Mouse (Mus musculus) right cerebral cortex, postnatal 25 days (tissue): ENCODE results near the gene Dolpp1.

Experiments used
- DNase-seq: peaks from one replicate; pipeline ENCODE4 v3.0.0; 2022

Dolpp1 gene

DNA sequence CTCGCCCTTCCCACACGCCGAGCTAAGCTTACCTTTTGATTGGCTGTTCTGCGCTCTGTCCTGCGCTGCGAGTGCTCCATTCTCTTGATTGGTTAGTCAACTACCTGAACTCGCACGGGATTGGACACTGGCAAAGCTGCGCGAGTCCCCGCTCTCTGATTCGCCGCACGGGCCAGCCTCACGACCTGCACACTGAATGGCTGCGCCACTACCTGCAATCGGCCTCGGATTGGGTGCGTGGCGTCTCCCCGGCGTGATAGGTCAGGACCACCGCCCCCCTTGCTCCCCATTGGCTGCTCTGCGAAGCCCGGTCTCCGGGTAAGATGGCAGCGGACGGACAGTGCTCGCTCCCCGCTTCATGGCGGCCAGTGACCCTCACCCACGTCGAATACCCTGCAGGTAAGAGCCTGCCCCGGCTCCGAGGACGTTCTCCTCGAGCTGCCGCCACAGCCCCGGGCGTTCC is at the start of gene Dolpp1:
TSS of gene Dolpp1 (plus strand) at position 141 of the 463 bp plus-strand sequence.
- peak; percentile 99 for DNase-seq

DNA sequence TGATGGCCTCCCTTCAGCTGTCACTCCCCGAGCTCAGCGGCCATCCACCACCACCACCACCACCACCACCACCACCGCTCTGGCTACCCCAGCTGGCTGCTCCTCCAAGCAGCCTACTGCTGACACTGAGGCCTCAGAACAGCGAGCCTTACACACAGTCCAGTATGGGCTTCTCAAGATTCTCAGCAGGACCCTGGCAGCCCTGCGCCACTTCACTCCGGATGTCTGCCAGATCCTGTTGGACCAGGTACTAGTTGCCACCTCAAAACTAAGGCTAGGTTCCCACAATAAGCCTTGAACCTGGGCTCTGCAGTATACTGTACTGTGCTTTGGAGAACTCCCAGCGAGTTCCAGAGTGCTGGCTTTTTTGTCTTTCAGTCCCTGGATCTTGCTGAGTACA is 49.5 kb upstream of the Dolpp1 start:
- no peak for DNase-seq

DNA sequence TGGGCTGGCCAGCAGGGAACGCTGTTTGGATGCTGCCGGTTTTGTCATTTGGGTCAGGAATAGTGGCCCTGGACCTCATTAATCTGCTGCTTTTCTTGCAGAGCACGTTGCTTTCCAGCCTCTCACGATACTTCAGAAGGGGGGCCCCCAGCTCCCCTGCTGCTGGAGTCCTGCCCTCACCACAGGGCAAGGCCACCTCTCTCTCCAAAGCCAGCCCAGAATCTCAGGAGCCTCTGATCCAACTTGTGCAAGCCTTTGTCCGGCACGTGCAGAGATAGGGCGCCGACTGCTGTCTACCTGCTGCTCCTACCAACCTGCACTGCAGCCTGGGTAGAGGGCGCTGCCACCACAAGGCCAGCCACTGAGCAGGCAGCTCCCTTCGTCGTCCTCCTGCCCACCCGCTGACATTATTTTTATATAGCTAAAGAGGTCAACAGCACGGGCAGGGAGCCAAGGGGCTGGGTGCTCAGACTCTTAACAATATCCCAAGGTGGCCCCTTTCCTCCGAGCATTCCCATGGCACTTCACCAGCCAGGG is 48.4 kb upstream of the Dolpp1 start:
- no peak for DNase-seq

DNA sequence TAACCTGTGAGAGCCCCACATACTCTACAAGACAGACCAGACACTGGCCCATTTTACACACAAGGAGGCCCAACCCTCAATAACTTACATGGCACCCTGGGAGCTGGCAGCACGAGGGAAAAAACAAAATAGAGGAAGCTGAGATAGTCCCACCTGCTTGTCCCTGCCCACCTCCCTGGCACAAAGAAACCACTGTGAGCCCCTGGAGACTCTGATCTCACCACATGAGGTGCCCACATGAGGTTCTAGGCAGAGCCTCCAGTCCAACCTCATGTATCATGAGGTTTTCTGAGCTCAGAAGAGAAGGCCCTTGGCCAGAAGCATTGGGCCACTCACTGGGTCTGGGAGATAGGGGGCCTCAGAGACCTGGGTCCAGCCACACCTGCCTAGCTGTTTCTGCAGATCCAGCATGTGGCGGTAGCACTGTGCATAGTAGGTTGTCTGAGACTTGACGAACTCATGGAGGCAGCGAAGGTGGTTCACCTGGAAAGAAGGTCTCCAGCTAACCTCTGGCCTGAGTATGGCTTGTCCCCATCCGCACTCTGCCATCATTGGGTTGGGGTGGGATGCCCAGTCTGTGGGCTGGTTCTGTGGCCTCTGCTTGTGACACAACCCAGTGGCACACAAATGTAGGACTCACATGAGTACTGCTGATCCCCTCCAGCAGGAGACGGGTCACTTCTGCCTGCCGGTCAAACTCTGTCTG is 45.9 kb upstream of the Dolpp1 start:
- DNase-seq: no peak

DNA sequence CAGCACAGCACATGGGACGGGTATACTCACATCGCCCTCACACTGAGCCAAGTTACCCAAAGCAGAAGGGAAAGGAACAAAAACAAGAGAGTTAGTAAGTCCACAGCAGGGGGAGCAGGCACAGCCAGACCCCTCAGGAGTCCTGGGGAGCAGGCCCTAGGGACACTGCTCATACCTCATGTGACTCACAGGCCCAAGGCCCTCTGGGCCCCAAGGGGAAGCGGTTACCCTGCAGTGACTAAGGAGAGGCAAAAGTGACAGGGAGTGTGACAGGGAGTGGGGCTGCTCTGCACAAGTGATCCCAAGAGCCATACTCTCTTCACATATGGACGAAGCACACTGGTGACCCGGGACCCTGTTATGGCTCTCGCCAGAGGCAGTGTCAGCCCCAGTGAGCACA is 42.9 kb upstream of the Dolpp1 start:
- no peak for DNase-seq

DNA sequence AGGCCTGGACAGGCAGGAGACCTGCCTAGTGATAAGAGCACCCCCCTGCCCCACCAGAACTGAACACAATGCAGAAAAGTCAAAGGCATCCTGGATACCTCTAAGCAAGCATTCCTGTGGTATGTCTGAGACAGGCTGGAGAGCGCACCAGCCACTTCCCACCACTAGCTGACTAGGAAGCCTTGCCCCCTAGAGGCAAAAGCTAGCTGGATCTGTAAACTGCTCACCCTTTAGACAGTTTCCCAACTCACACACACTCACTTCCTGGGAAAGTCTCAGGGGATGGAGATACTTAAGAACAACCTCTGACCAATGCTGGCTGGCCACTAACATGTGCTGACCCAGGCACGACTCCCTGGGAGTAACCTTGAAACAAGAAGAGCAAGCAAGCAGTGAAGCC is 40.9 kb upstream of the Dolpp1 start:
- DNase-seq: no peak

- no peak for DNase-seq
Observed at GRCm38 (mm10) chr2:30355861-30356260, 36.2 kb upstream of the Dolpp1 start.

GRCm38 (mm10) chr2:30356266-30356665 is 35.8 kb upstream of the Dolpp1 start:
- no peak for DNase-seq

GRCm38 (mm10) chr2:30356906-30357305 is 35.1 kb upstream of the Dolpp1 start:
- DNase-seq: no peak

- DNase-seq: peak; percentile 52
Observed at GRCm38 (mm10) chr2:30357552-30358510, 34.2 kb upstream of the Dolpp1 start.

GRCm38 (mm10) chr2:30358533-30359531 is 33.2 kb upstream of the Dolpp1 start, which contains the start of gene Sh3glb2:
Gene Sh3glb2 (minus strand): TSS chr2:30359337.
- peak; percentile 87 for DNase-seq

GRCm38 (mm10) chr2:30360626-30361025 is 31.4 kb upstream of the Dolpp1 start:
- no peak for DNase-seq

DNA sequence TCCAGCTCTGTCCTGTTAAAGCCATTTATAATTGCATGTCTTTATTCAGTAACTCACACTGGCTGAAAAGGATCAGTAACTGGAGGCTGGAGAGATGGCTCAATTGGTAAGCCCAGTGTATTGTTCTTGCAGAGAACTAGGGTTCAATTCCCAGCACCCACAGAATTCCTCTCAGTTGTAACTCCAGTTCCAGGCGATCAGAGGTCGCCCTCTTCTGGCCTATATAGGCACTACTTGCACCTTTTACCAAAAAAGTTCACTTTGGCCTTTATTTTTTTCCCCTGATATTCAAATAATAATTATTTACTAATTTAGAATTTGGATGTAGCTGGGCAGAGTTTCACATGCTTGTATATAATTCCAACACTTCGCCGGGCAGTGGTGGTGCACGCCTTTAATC is 29.2 kb upstream of the Dolpp1 start:
- no peak for DNase-seq

- peak; percentile 99 for DNase-seq
Observed at GRCm38 (mm10) chr2:30363773-30364650, 28.0 kb upstream of the Dolpp1 start, which contains the start of gene Miga2. Gene Miga2 (plus strand): TSS chr2:30364233.

DNA sequence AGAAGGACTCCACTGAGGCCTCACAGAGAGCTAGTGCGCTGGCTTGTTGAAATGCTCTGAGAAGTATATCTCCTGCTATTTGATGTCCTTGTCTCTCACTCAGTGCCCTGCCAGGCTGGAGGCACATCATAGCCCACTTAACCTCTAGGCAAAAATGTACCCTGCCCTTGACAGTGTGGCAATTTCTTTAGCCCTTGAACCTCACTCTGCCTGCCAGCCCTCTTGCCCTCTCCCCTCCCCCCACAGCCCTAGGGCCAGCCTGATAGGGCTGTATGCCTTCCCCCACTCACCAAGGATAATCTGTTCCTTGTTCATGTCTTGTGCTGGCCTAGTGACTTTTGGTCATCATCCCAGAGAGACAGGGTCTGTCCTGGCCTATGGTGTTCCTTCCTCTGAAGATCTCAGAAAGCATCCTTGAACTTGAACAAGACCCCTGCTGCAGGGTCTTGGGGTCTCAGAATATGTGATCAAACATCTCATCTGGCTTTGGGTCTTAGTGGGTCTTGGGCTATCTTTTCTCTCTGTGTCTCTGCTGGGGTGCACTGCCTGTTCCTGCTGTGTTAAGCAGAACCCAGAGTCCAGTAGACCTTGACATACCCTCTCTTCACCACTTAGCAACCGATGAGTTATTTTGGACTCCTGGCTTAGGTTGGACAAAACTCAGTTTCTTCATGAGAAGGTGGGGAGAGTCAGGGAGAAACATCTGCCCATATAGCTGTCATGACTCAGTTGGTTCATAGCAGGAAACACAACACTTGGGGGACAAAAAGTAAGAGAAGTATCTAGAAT is 26.6 kb upstream of the Dolpp1 start:
- no peak for DNase-seq

DNA sequence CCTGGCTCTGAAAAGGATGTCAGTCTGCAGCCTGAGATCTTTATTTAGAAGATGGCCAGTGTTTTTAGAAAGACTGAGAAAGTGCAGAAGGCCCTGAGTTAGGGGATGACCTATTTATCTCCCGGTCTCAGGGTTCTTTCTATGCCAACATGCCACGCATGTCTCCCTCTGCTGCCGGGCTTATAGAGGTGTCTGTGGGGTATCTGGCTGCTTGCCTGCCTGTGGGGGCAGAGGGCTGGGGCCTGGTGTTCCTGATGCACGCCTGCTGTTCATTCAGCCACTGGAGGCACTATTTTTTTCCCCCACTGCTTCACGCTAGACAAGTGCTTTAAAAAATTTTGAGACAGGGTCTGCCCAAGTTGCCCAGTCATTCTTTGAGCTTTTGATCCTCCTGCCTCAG is 25.9 kb upstream of the Dolpp1 start:
- no peak for DNase-seq

GRCm38 (mm10) chr2:30371544-30371943 is 20.5 kb upstream of the Dolpp1 start:
- no peak for DNase-seq

GRCm38 (mm10) chr2:30372726-30373125 is 19.3 kb upstream of the Dolpp1 start:
- DNase-seq: no peak

DNA sequence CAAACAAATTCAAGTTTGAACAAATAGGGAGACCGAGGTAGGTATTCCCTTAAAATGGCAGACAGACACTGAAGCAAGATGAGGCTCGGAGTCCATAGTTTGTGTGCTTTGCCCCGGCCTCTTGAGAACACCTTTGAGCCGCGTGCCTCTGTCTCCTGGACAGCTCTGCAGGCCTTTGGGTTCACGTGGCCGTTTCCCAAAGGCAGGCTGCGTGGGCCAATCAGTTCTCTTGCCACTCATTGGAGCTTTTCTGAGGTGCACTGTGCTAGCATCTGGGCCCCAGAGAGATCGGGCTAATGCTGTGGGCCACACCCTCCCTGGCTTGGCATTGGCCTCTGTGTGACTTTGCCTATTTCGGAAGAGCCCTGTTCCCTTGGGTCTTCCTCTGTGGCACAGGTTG is 16.2 kb upstream of the Dolpp1 start:
- DNase-seq: no peak

GRCm38 (mm10) chr2:30377721-30378120 is 14.3 kb upstream of the Dolpp1 start:
- no peak for DNase-seq
